Mouse (Mus musculus) cerebellum, adult 2 months (tissue): ENCODE measurements around the gene Gpsm3. TPM values are rescaled to one million over a fixed set of nuclear protein-coding genes. Genes with fewer than 3 reads are reported as not detected.

Experiments used
- DNase-seq, 2 experiments: peaks; one replicate each; pipeline ENCODE4 v3.0.0; 2021
- H3K27ac ChIP-seq: fragments of 200-500 bp; 2 replicates; pipeline ENCODE4 v1.5.1; 2012; ENCODE audit warnings: low read length, control low read depth, inconsistent platforms; ENCODE audit not compliant: insufficient read depth
- H3K27me3 ChIP-seq: fragments of 200-500 bp; 2 replicates; pipeline ENCODE4 v1.6.1; 2012; ENCODE audit warnings: inconsistent platforms, mild to moderate bottlenecking, low read length, moderate library complexity; ENCODE audit not compliant: control insufficient read depth, insufficient read depth
- H3K4me1 ChIP-seq: fragments of 200-500 bp; 2 replicates; pipeline ENCODE4 v1.6.1; 2011; ENCODE audit warnings: low read length; ENCODE audit not compliant: control insufficient read depth, insufficient read depth
- H3K4me3 ChIP-seq: fragments of 200-500 bp; replicated peaks from 2 replicates; pipeline ENCODE3; 2011; ENCODE audit warnings: mild to moderate bottlenecking, low read depth, low read length, control low read depth; ENCODE audit not compliant: insufficient read depth
- CTCF ChIP-seq: fragments of 200-500 bp; IDR thresholded peaks from 2 replicates; pipeline ENCODE4 v1.5.1; 2011; ENCODE audit warnings: low read depth, mild to moderate bottlenecking, control low read depth, low read length, moderate library complexity, borderline replicate concordance; ENCODE audit not compliant: insufficient read depth
- POLR2A ChIP-seq: fragments of 200-500 bp; IDR thresholded peaks from 2 replicates; pipeline ENCODE4 v1.6.1; 2011; ENCODE audit warnings: low read length, control low read depth, borderline replicate concordance; ENCODE audit not compliant: insufficient read depth
- WGBS: fragments of 180-500 bp; shearing (Covaris S2); methylation state at CpG from one replicate; pipeline ENCODE4 v1.1.7; 2018; 5-methylcytosine and 5-hydroxymethylcytosine counted together
- polyA plus RNA-seq: library from polyadenylated mRNA; depleted of rRNA; stranded (reverse); fragments of >200 nt; gene quantifications from 2 replicates; pipeline ENCODE4 v1.2.3, GENCODE M21; 2012

Gpsm3 gene
- polyA plus RNA-seq, 1 experiment, result 3.1 TPM

GRCm38 (mm10) chr17:34559895-34560294, 29.7 kb upstream of the Gpsm3 start:
- 31% methylated on average over 15 of the region's 15 CpGs for WGBS
- no peaks in the 10 kb centered on the region for H3K4me1 ChIP-seq
- no peak overlapping the region for H3K4me3 ChIP-seq
- TF ChIP-seq POLR2A (no peak), CTCF (no peak)
- H3K27ac ChIP-seq, result no peak overlapping the region
- no peak for DNase-seq
- H3K27me3 ChIP-seq, result no peaks in the 10 kb centered on the region

- 92% methylated on average over 6 of the region's 6 CpGs for WGBS
- DNase-seq, result no peak
- Histone ChIP-seq H3K4me1 (no peaks in the 10 kb centered on the region), H3K27ac (no peak overlapping the region), H3K4me3 (no peak overlapping the region), H3K27me3 (no peaks in the 10 kb centered on the region)
- no peak for TF ChIP-seq POLR2A
- TF ChIP-seq CTCF, result no peak
Observed at GRCm38 (mm10) chr17:34560438-34560837, 29.2 kb upstream of the Gpsm3 start.

GRCm38 (mm10) chr17:34561200-34561599, 28.4 kb upstream of the Gpsm3 start:
- TF ChIP-seq CTCF, result no peak
- no peak for TF ChIP-seq POLR2A
- DNase-seq, result no peak

GRCm38 (mm10) chr17:34562595-34562994, 27.0 kb upstream of the Gpsm3 start:
- no peak overlapping the region for H3K27ac ChIP-seq
- 59% methylated on average over 3 of the region's 3 CpGs for WGBS
- DNase-seq, result no peak
- no peak overlapping the region for H3K4me3 ChIP-seq
- TF ChIP-seq CTCF (0 out of 2 replicates have a peak, but pooled peaks have one; percentile 3), POLR2A (no peak)
- H3K4me1 ChIP-seq, result no peaks in the 10 kb centered on the region
- H3K27me3 ChIP-seq, result no peaks in the 10 kb centered on the region

More at GRCm38 (mm10) chr17:34561200-34561599, 28.4 kb upstream of the Gpsm3 start:
- WGBS, result 51% methylated on average over 8 of the region's 8 CpGs
- Histone ChIP-seq H3K27ac (no peak overlapping the region), H3K27me3 (no peaks in the 10 kb centered on the region), H3K4me3 (no peak overlapping the region), H3K4me1 (no peaks in the 10 kb centered on the region)

- WGBS, result 78% methylated on average over 11 of the region's 11 CpGs
- TF ChIP-seq CTCF (no peak), POLR2A (no peak)
- no peak for DNase-seq
- H3K4me1 ChIP-seq, result no peaks in the 10 kb centered on the region
- no peaks in the 10 kb centered on the region for H3K27me3 ChIP-seq
- no peak overlapping the region for H3K27ac ChIP-seq
- H3K4me3 ChIP-seq, result no peak overlapping the region
Observed at GRCm38 (mm10) chr17:34563354-34563753, 26.3 kb upstream of the Gpsm3 start.

- TF ChIP-seq CTCF (no peak), POLR2A (no peak)
- Histone ChIP-seq H3K4me1 (no peaks in the 10 kb centered on the region), H3K27ac (peak within 1 kb of the TSS; percentile 33; the same call in 1 of the 2 replicates), H3K4me3 (no peak within 1 kb of the TSS), H3K27me3 (no peaks in the 10 kb centered on the region)
- no peak for DNase-seq
- whole genome bisulfite sequencing, result 28% methylated on average over 6 of the region's 6 CpGs
Observed at GRCm38 (mm10) chr17:34564003-34564421, 25.6 kb upstream of the Gpsm3 start, which contains the start of gene Notch4. Gene Notch4, plus strand, starts transcription at chr17:34564268.

GRCm38 (mm10) chr17:34564796-34565195, 24.8 kb upstream of the Gpsm3 start:
- no peak for TF ChIP-seq CTCF
- TF ChIP-seq POLR2A, result no peak
- H3K4me3 ChIP-seq, result no peak overlapping the region
- DNase-seq, result no peak
- no peaks in the 10 kb centered on the region for H3K4me1 ChIP-seq
- H3K27me3 ChIP-seq, result no peaks in the 10 kb centered on the region
- 52% methylated on average over 3 of the region's 3 CpGs for WGBS
- H3K27ac ChIP-seq, result peak overlapping the region; percentile 33; the same call in 1 of the 2 replicates

- WGBS, result 64% methylated on average over 9 of the region's 9 CpGs
- Histone ChIP-seq H3K4me1 (no peaks in the 10 kb centered on the region), H3K4me3 (no peak overlapping the region), H3K27me3 (no peaks in the 10 kb centered on the region), H3K27ac (no peak overlapping the region)
- no peak for TF ChIP-seq CTCF
- TF ChIP-seq POLR2A, result no peak
- DNase-seq, result no peak
Observed at GRCm38 (mm10) chr17:34567311-34567710, 22.3 kb upstream of the Gpsm3 start.

- TF ChIP-seq POLR2A, result no peak
- TF ChIP-seq CTCF, result no peak
- no peak for DNase-seq
- H3K4me3 ChIP-seq, result no peak overlapping the region
- 41% methylated on average over 13 of the region's 13 CpGs for WGBS
- no peaks in the 10 kb centered on the region for H3K4me1 ChIP-seq
- H3K27me3 ChIP-seq, result no peaks in the 10 kb centered on the region
- H3K27ac ChIP-seq, result no peak overlapping the region
Observed at GRCm38 (mm10) chr17:34568421-34568820, 21.2 kb upstream of the Gpsm3 start.
